Mouse (Mus musculus): ENCODE measurements at regions not wholly inside any gene's neighbourhood (a gene's known extent, or its start where the extent isn't known, plus 50 kb on each side); places are given as distances from the start of the nearest gene placed in this dataset.

DNA sequence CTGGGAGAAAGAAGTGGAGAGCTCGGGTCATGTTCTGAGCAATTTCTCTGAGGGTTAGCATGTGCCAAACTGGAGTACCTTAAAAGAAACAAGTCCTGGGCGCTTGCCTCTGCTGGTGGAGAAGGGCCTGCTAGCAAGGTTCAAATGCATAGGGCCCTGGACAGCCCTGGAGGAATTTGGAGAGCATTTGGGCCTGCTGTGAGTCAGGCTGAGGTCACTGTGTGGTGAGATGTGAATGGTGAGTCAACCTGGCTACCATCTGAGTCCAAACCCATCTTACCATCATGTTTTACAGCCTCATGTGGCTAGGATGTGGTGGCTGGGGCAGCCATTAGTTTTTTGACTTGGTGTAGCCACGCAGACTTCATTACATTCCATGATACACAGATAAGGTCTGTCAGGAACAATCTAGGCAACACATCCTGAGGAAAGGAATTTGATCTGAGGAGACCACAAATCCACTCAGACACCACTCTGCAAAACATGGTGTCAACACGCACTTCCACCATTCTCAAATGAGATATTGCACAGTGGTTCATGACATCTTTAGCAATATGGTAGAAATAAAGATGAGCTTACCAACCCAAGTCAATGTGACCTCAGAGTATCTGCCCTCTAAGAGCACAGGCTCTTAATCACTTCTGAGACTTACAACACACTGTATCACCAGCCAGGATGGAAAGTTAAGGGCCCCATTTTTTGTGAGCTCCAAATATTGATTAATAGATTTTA lies 83.1 kb downstream of the Thbs2 start:
- WGBS: 88% methylated on average over 4 of the region's 4 CpGs
- TF ChIP-seq CTCF (IDR thresholded peaks at IDR 0.05; ENCODE audit: insufficient read depth, low read depth, low read length): no peak
- TF ChIP-seq POLR2A (IDR thresholded peaks at IDR 0.05; ENCODE audit: insufficient read depth, low read depth, low read length): no peak
- no peak overlapping the region for H3K4me3 ChIP-seq (ENCODE audit: insufficient read depth, low read depth, low read length)

DNA sequence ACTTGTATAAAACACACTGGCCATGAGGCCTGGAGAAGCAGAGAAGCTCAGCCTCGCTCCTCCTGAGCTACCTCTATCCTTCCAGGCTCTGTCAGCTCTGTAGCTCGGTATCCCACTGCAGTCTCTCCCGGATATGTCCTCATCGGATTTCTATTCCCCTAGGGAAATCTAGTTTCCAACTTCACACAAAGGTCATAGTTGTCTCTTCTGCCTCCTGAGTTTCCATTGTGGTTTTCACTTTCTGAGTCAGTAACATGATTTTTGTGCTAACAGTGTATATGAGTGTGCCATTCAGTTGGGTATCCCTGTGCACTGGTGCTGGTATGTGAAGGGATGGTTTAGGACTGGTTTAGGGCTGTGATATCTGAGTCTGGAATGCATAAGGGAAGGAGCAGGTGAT lies 85.2 kb downstream of the Thbs2 start:
- WGBS: 88% methylated on average over 4 of the region's 4 CpGs
- no peak overlapping the region for H3K27ac ChIP-seq (ENCODE audit: insufficient read depth, low read depth, low read length)
- no peak overlapping the region for H3K4me3 ChIP-seq (ENCODE audit: insufficient read depth, low read depth, low read length)
- TF ChIP-seq POLR2A (IDR thresholded peaks at IDR 0.05; ENCODE audit: insufficient read depth, low read depth, low read length) (no peak), CTCF (IDR thresholded peaks at IDR 0.05; ENCODE audit: insufficient read depth, low read depth, low read length) (no peak)
- no peaks in the 10 kb centered on the region for H3K4me1 ChIP-seq (ENCODE audit: control insufficient read depth, insufficient read depth, low read length)

More for the DNA sequence above, 83.1 kb downstream of the Thbs2 start:
- Histone ChIP-seq H3K4me1 (ENCODE audit: control insufficient read depth, insufficient read depth, low read length) (no peaks in the 10 kb centered on the region), H3K27ac (ENCODE audit: insufficient read depth, low read depth, low read length) (no peak overlapping the region)

DNA sequence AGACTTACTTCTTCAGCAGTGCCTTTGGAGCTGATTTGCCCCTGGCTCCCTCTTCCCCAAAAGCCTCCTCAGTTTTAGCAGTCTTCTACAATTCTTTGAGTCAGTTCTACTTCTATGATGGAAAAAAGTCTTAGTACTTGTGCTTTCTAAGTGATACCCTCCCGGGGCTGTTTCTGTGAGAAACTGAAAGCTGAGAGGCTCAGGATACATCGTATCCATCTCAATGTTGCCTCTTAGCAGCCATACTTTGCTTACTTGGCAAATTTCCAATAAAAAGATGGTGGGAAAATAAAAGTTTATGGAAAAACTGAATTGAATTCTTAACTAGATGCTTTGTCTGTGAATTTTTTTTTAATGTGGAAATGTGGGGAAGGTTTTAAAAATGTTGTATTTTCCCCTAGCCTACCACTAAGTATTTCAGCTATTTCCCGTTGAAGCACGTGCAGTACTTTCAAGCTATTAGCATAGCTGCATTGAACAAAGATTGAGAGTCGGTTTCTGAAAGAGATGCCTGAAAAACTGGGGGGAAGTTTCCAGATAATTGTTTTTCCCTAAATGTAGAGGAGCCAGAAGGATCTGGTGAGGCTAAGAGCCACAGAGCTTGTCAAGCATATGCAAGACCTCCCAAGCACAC lies 87.6 kb downstream of the Thbs2 start:
- Histone ChIP-seq H3K4me3 (ENCODE audit: insufficient read depth, low read depth, low read length) (no peak overlapping the region), H3K4me1 (ENCODE audit: control insufficient read depth, insufficient read depth, low read length) (no peaks in the 10 kb centered on the region), H3K27ac (ENCODE audit: insufficient read depth, low read depth, low read length) (no peak overlapping the region)
- WGBS: 41% methylated on average over 5 of the region's 5 CpGs
- TF ChIP-seq CTCF (IDR thresholded peaks at IDR 0.05; ENCODE audit: insufficient read depth, low read depth, low read length) (no peak), POLR2A (IDR thresholded peaks at IDR 0.05; ENCODE audit: insufficient read depth, low read depth, low read length) (no peak)

DNA sequence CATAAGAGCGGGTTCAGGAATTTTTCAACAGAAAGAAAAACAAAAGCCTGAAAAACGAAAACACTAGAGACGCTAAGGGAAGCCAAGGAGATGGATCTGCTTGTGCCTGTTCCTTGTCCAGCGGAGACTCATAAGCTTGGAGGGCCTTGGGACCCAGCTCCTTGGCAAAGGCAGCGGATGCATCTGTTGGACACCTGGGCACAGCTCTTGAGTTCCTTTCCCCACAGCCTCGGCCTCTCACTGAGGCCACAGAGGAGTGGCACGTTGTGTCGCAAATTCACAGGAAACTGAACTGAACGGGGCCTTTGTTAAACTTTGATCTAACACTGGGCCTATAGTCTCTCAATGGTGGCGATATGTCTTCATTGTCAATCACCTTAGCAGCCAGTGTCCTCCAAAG lies 94.4 kb downstream of the Thbs2 start:
- Histone ChIP-seq H3K27ac (ENCODE audit: insufficient read depth, low read depth, low read length) (no peak overlapping the region), H3K4me1 (ENCODE audit: control insufficient read depth, insufficient read depth, low read length) (peaks cover 3% of the 10 kb centered on the region; the same call in 1 of the 2 replicates), H3K4me3 (ENCODE audit: insufficient read depth, low read depth, low read length) (no peak overlapping the region)
- TF ChIP-seq POLR2A (IDR thresholded peaks at IDR 0.05; ENCODE audit: insufficient read depth, low read depth, low read length) (no peak), CTCF (IDR thresholded peaks at IDR 0.05; ENCODE audit: insufficient read depth, low read depth, low read length) (no peak)
- WGBS: 84% methylated on average over 10 of the region's 10 CpGs

DNA sequence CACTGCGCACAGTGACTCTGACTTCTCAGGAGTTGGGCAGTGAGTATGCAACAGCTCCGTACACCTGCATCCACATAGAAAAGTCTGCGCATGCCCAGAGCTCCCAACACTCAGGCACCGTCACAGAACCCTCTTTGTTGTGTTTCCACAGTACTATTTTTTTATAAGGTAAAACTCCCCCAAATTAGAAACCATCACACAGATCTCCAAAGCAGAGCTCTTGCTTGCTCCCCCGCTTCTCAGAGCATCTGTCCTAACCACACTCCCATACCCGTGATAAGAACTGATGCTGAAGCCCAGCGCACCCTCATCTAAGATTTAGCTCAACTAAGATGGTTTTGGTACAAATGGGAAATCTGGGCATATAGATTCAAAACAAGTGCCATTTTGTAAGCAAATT lies 97.6 kb downstream of the Thbs2 start:
- TF ChIP-seq POLR2A (IDR thresholded peaks at IDR 0.05; ENCODE audit: insufficient read depth, low read depth, low read length): no peak
- TF ChIP-seq CTCF (IDR thresholded peaks at IDR 0.05; ENCODE audit: insufficient read depth, low read depth, low read length): no peak
- peaks cover 3% of the 10 kb centered on the region; the same call in 1 of the 2 replicates for H3K4me1 ChIP-seq (ENCODE audit: control insufficient read depth, insufficient read depth, low read length)
- H3K4me3 ChIP-seq (ENCODE audit: insufficient read depth, low read depth, low read length): no peak overlapping the region
- H3K27ac ChIP-seq (ENCODE audit: insufficient read depth, low read depth, low read length): no peak overlapping the region
- 60% methylated on average over 7 of the region's 7 CpGs for WGBS

DNA sequence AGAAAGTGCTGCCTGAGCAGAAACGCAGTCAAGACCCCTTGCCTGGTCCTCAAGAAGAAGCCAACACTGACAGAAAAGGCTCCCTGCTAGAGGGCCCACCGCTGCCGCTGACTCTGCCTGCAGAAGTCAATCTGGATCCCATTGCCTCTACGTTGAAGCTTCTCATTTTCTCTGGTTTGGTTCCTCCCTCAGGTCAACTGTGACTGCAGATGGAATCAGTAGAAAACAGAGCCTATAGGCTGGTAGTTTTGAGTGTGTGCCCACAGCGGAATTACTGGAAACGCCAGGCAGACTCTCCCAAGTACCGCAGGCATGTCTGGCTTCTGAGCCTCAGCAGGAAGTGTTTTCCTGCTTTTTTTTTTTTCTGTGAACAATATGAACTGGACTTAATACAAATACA lies 98.5 kb downstream of the Thbs2 start:
- no peak overlapping the region for H3K27ac ChIP-seq (ENCODE audit: insufficient read depth, low read depth, low read length)
- H3K4me1 ChIP-seq (ENCODE audit: control insufficient read depth, insufficient read depth, low read length): peaks cover 3% of the 10 kb centered on the region; the same call in 1 of the 2 replicates
- WGBS: 86% methylated on average over 7 of the region's 7 CpGs
- no peak overlapping the region for H3K4me3 ChIP-seq (ENCODE audit: insufficient read depth, low read depth, low read length)
- TF ChIP-seq POLR2A (IDR thresholded peaks at IDR 0.05; ENCODE audit: insufficient read depth, low read depth, low read length): no peak
- no peak for TF ChIP-seq CTCF (IDR thresholded peaks at IDR 0.05; ENCODE audit: insufficient read depth, low read depth, low read length)

DNA sequence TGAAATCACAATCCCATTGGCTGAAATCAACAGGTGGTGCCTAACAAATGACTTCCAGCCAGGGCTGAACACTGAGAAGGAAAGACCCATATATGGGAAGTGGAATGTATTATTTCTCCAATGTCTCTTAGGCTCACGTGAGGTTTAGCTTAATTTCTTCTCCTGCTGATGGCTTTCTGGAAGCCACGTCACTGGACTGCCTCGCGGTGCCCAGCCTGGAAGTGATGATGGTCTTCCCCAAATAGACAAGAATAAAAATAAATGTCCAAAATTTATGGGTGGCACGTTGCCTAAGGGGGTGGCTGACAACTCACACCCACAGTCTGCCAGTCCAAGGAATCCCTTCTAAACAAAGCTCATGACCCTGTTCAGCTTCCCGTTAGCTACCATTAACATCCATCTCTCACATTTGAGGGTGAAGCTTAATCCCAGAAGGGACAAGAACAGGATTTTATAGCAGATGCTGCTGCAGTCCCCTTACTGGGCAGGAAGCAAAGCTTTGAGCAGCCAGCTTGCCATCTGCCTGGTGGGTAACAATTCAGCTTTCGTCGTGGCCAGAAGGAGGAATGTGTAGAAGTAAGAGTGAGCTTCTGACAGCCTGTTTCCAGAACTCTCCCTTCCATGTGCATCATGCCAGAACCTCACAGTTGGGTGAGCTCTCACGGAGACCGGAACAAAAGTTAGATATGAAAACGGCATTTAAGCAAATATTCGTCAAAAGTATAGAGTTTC lies 105.8 kb downstream of the Thbs2 start:
- Histone ChIP-seq H3K27ac (ENCODE audit: insufficient read depth, low read depth, low read length) (no peak overlapping the region), H3K4me1 (ENCODE audit: control insufficient read depth, insufficient read depth, low read length) (no peaks in the 10 kb centered on the region), H3K4me3 (ENCODE audit: insufficient read depth, low read depth, low read length) (no peak overlapping the region)
- WGBS: 76% methylated on average over 12 of the region's 12 CpGs
- no peak for TF ChIP-seq POLR2A (IDR thresholded peaks at IDR 0.05; ENCODE audit: insufficient read depth, low read depth, low read length)
- TF ChIP-seq CTCF (IDR thresholded peaks at IDR 0.05; ENCODE audit: insufficient read depth, low read depth, low read length): no peak

DNA sequence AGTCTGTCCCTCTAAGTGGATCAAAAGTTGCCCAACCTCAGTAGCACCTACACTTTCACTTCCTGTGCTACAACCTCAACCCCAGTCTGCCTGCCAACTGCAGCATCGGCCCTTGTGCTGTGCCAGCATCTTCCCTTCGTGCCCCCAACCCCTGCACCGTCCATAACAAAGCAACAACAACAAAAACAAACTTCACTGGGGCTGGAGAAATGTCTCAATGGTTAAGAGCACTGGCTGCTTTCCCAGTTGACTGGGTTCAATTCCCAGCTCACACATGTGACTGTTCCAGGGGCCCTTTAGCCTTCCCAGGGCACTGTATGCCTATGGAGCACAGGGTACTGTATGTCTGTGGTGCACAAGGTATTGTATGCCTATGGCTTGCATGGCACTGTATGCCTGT lies 114.4 kb downstream of the Thbs2 start:
- no peak for TF ChIP-seq POLR2A (IDR thresholded peaks at IDR 0.05; ENCODE audit: insufficient read depth, low read depth, low read length)
- no peak for TF ChIP-seq CTCF (IDR thresholded peaks at IDR 0.05; ENCODE audit: insufficient read depth, low read depth, low read length)
- Histone ChIP-seq H3K27ac (ENCODE audit: insufficient read depth, low read depth, low read length) (no peak overlapping the region), H3K4me1 (ENCODE audit: control insufficient read depth, insufficient read depth, low read length) (no peaks in the 10 kb centered on the region), H3K4me3 (ENCODE audit: insufficient read depth, low read depth, low read length) (no peak overlapping the region)
- WGBS: 49% methylated on average over 3 of the region's 3 CpGs

DNA sequence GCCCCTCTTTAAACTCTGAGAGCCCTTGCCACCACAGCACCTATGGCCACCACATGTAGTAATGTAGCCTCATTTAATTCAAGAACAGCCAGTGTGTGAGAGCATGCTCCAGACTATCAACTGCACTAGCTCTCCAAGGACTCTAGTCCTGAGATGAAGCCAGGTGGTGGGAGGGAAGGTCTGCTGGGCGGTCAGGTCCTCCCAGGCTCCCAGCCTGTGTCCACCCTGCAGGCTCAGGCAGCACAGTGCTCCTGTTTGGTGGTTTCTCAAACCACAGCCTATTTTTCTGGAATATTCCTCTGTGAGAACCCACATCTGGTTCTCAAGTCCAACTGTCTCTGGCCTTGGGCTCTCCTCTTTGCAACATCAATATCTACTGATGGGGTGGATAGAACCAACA lies 115.3 kb downstream of the Thbs2 start:
- H3K27ac ChIP-seq (ENCODE audit: insufficient read depth, low read depth, low read length): no peak overlapping the region
- TF ChIP-seq CTCF (IDR thresholded peaks at IDR 0.05; ENCODE audit: insufficient read depth, low read depth, low read length) (no peak), POLR2A (IDR thresholded peaks at IDR 0.05; ENCODE audit: insufficient read depth, low read depth, low read length) (no peak)
- WGBS: 100% methylated on average over 1 of the region's 1 CpGs
- no peak overlapping the region for H3K4me3 ChIP-seq (ENCODE audit: insufficient read depth, low read depth, low read length)
- H3K4me1 ChIP-seq (ENCODE audit: control insufficient read depth, insufficient read depth, low read length): no peaks in the 10 kb centered on the region

Data from olfactory bulb, adult 2 months (tissue).